Mouse (Mus musculus) megakaryocyte, embryonic 14.5 days (primary cell): Measurements from ENCODE around the gene Ranbp9.

Source experiments
- FLI1 ChIP-seq: IDR thresholded peaks from 2 replicates; pipeline ENCODE4 v1.6.1; 2012; ENCODE audit warnings: low read length, inconsistent platforms, mixed read lengths
- GATA1 ChIP-seq: IDR thresholded peaks from 3 replicates; pipeline ENCODE4 v1.6.1; 2012; ENCODE audit warnings: mixed read lengths, low read length, inconsistent platforms, borderline replicate concordance

DNA sequence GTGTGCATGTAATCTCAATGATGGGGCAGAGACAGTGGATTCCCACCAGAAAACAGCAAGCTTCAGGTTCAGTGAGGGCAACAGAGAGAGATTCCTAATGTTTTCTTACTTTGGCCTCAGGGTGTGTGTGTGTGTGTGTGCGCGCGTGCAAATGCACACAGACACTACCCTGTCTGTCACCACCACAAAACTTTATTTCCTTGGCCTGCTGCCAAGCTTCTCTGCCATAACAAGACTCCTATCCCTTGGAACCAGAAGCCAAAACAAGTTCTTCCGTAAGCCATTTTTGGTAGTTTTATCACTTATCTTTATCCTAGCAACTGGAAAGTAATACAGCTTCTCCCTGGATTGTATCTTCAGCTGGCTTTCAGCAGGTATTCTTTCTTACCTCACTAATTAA is 52.6 kb downstream of the Ranbp9 start:
- TF ChIP-seq GATA1 (no peak), FLI1 (no peak)
